Mouse (Mus musculus): ENCODE measurements around the gene B4galt5. TPM values are rescaled to one million over a fixed set of nuclear protein-coding genes. Genes with fewer than 3 reads are reported as not detected.
A peak's percentile ranks its signal among the peaks of the same experiment; 100 is the strongest.

B4galt5 gene
- polyA plus RNA-seq, 1 experiment from 2014 or later = 20.4 TPM

DNA sequence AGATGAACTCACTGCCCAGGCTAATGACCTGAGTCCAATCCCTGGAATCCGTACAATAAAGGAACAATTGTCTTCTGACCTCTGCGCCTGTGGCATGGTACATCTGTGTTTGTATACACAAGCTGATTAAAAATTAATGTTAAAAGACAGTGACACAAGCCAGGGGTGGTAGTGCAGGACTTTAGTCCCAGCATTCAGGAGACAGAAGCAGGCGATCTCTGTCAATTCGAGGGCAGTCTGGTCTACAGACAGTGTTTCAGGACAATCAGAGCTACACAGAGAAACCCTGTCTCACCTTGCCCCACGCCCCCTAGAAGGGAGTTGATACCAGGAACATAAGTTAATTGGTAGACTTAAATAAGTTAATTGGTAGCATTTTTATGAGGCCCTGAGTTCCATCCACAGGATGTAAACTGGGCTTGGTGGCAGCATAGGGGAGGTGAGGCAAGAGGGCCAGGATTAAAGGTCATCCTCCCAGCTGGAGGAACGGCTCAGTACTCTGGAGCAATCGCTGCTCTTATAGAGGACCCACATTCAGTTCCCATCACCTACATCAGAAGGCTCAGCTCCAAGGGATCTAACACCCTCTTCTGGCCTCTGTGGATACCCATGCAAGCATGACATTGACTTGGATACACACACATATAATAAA is 16.5 kb downstream of the B4galt5 start:
- H3K4me3 ChIP-seq (replicated peaks; ENCODE audit: low read depth, low read length) = no peak overlapping the region
- H3K27ac ChIP-seq (replicated peaks; ENCODE audit: low read depth, low read length) = no peak overlapping the region
- DNase-seq (no peak), ATAC-seq (ENCODE audit: low FRiP score, low TSS enrichment) (no peak)
- no peaks in the 10 kb centered on the region for H3K27me3 ChIP-seq (ENCODE audit: control insufficient read depth, insufficient read depth, low read length)
- H3K36me3 ChIP-seq (ENCODE audit: control insufficient read depth, insufficient read depth, low read length) = no peaks in the 10 kb centered on the region
- peaks cover 20% of the 10 kb centered on the region for H3K4me1 ChIP-seq (ENCODE audit: control insufficient read depth, insufficient read depth, low read length)
- 80% methylated on average over 7 of the region's 7 CpGs for WGBS
- no peak overlapping the region for H3K9ac ChIP-seq (replicated peaks; ENCODE audit: low read length)
- H3K4me2 ChIP-seq (ENCODE audit: low read length) = no peak overlapping the region
- no peaks in the 10 kb centered on the region for H3K9me3 ChIP-seq (ENCODE audit: control insufficient read depth, low read length)

DNA sequence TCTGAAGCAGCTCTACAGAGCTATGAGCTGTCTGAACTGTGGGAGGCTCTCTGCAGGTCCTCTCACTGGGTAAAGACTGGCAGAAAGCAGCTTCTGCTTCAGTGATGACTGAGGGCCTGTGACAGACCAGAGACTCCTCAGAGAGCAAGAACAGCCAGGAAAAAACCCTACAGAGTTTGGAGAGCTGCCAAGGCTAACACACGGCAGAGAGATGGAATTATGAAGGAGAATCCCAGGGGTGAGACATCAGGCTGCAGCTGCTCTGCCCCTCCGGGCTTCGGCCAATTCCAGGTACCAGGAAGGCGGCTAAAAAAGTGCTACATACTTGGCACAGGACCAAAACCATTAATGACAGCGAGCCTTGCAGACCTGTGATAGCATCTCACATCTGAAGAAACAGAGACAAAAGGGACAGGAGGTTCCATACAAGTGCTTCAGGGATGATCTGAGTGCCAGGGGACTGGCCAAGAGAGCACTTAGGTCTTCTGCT is 17.5 kb downstream of the B4galt5 start:
- H3K36me3 ChIP-seq (ENCODE audit: control insufficient read depth, insufficient read depth, low read length) = no peaks in the 10 kb centered on the region
- 41% methylated on average over 5 of the region's 5 CpGs for WGBS
- H3K9me3 ChIP-seq (ENCODE audit: control insufficient read depth, low read length) = no peaks in the 10 kb centered on the region
- no peak overlapping the region for H3K4me3 ChIP-seq (replicated peaks; ENCODE audit: low read depth, low read length)
- ATAC-seq (ENCODE audit: low FRiP score, low TSS enrichment) (no peak), DNase-seq (peak; percentile 73)
- peaks cover 14% of the 10 kb centered on the region; the same call in 1 of the 2 replicates for H3K4me1 ChIP-seq (ENCODE audit: control insufficient read depth, insufficient read depth, low read length)
- H3K9ac ChIP-seq (replicated peaks; ENCODE audit: low read length) = no peak overlapping the region
- H3K27me3 ChIP-seq (ENCODE audit: control insufficient read depth, insufficient read depth, low read length) = no peaks in the 10 kb centered on the region
- no peak overlapping the region for H3K4me2 ChIP-seq (ENCODE audit: low read length)
- H3K27ac ChIP-seq (replicated peaks; ENCODE audit: low read depth, low read length) = peak overlapping the region; percentile 33; the same call in 1 of the 2 replicates

DNA sequence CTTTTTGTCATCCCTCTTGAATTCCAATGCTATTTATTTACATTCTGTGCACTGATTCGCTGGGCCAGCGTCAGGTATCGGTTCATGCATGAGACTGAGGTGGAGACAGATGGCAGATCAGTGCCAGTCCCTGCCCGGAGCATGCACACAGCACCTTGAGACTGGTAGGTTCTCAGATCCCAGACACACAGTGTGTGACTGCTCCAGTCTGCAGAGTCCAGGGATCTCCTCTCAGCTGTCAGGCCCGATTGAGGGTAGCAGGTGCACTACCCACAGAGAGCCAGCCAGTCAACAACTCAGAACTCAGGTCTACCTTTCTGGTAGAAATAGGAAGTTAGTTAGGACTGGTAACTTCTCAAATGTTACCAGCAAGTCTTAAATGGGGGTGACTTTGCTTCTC is 18.4 kb downstream of the B4galt5 start:
- H3K27me3 ChIP-seq (ENCODE audit: control insufficient read depth, insufficient read depth, low read length) = no peaks in the 10 kb centered on the region
- H3K9ac ChIP-seq (replicated peaks; ENCODE audit: low read length) = no peak overlapping the region; the same call in 1 of the 2 replicates
- 79% methylated on average over 5 of the region's 5 CpGs for WGBS
- no peaks in the 10 kb centered on the region for H3K36me3 ChIP-seq (ENCODE audit: control insufficient read depth, insufficient read depth, low read length)
- no peaks in the 10 kb centered on the region for H3K9me3 ChIP-seq (ENCODE audit: control insufficient read depth, low read length)
- DNase-seq = no peak
- H3K4me1 ChIP-seq (ENCODE audit: control insufficient read depth, insufficient read depth, low read length) = peaks cover 14% of the 10 kb centered on the region; the same call in 1 of the 2 replicates
- H3K4me3 ChIP-seq (replicated peaks; ENCODE audit: low read depth, low read length) = no peak overlapping the region
- no peak for ATAC-seq (ENCODE audit: low FRiP score, low TSS enrichment)
- no peak overlapping the region for H3K4me2 ChIP-seq (ENCODE audit: low read length)
- H3K27ac ChIP-seq (replicated peaks; ENCODE audit: low read depth, low read length) = no peak overlapping the region

DNA sequence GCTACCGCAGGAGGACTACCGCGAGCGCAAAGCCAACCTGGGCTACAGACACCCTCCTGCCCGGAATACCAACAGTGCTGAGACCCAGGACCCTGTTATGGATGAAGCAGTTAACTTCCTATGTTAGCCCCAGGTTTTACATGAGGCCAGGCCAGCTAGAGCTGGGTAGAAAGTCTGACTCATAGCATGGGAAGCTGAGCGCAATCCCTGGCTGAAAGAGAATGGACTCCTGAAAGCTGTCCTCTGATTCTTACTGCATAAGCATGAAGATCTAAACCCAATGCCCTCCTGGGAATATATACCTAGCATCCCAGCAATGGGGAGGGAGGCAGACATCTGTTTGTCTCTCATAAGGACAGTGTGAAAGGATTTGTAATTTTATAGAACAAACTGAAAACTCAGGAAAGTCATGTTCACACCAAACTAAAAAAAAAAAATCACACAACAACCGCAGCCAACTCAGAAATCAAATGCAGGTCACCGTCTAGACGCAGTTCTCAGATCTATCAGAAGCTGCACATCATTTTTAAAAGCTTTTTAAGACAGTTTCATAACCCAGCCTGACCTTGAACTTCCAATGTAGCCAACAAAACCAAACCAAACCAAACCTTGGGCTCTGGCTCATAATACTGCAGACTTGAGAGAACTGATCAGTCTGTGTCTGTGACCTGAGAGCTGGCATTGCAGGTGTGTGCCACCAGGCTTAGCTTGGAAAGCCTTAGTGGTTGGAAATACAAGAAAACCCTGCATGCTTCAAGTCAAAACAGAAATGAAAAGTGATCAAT is 19.3 kb downstream of the B4galt5 start:
- no peak overlapping the region for H3K27ac ChIP-seq (replicated peaks; ENCODE audit: low read depth, low read length)
- no peak for ATAC-seq (ENCODE audit: low FRiP score, low TSS enrichment)

DNA sequence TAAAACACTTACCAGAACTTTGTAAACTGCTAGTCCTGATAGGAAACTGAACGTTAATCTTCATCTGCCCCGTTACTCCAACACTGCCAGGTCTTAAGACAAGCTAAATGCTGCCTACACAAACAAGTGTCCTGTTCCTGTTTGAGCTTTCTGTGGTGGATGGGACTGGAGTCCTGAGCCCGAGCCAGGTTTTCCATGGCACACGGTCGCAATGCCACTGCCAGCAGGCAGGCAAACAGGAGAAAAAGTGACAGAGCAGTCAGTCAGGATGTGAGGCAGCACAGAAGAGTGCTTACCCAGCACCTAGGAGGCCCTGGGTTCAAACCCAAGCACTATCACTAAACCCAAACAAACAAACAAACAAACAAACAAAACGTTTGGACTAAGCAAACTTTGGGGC is 20.6 kb downstream of the B4galt5 start:
- Histone ChIP-seq H3K27ac (replicated peaks; ENCODE audit: low read depth, low read length) (no peak overlapping the region), H3K4me1 (ENCODE audit: control insufficient read depth, insufficient read depth, low read length) (peaks cover 18% of the 10 kb centered on the region; the same call in 1 of the 2 replicates), H3K36me3 (ENCODE audit: control insufficient read depth, insufficient read depth, low read length) (no peaks in the 10 kb centered on the region), H3K9me3 (ENCODE audit: control insufficient read depth, low read length) (no peaks in the 10 kb centered on the region), H3K9ac (replicated peaks; ENCODE audit: low read length) (no peak overlapping the region), H3K4me2 (ENCODE audit: low read length) (no peak overlapping the region), H3K27me3 (ENCODE audit: control insufficient read depth, insufficient read depth, low read length) (no peaks in the 10 kb centered on the region), H3K4me3 (replicated peaks; ENCODE audit: low read depth, low read length) (no peak overlapping the region)
- no peak for DNase-seq
- 92% methylated on average over 6 of the region's 6 CpGs for WGBS
- no peak for ATAC-seq (ENCODE audit: low FRiP score, low TSS enrichment)

More for the DNA sequence above, 19.3 kb downstream of the B4galt5 start:
- Histone ChIP-seq H3K4me1 (ENCODE audit: control insufficient read depth, insufficient read depth, low read length) (peaks cover 14% of the 10 kb centered on the region; the same call in 1 of the 2 replicates), H3K4me2 (ENCODE audit: low read length) (no peak overlapping the region), H3K9me3 (ENCODE audit: control insufficient read depth, low read length) (no peaks in the 10 kb centered on the region), H3K9ac (replicated peaks; ENCODE audit: low read length) (no peak overlapping the region), H3K27me3 (ENCODE audit: control insufficient read depth, insufficient read depth, low read length) (no peaks in the 10 kb centered on the region), H3K4me3 (replicated peaks; ENCODE audit: low read depth, low read length) (no peak overlapping the region), H3K36me3 (ENCODE audit: control insufficient read depth, insufficient read depth, low read length) (no peaks in the 10 kb centered on the region)
- no peak for DNase-seq
- WGBS = 96% methylated on average over 9 of the region's 9 CpGs

DNA sequence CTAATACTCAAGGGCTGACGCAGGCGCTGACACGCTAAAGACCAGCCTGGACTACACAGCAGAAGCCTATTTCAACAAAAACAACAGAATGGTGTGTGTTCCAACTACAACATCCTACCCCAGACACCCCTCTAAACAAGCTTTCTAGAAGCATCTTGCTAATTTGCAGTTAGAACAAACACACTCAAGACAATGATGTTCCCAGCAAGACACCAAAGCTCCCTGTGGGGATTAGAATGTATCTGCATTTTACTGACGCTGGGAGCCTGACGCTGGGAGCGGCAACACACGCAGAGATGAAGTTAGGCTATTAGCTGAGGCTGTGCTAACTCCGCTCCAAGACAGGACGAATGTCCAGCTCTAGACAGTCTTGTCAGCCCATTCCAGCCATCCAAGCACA is 22.4 kb downstream of the B4galt5 start:
- Histone ChIP-seq H3K27me3 (ENCODE audit: control insufficient read depth, insufficient read depth, low read length) (no peaks in the 10 kb centered on the region), H3K4me1 (ENCODE audit: control insufficient read depth, insufficient read depth, low read length) (peaks cover 16% of the 10 kb centered on the region; the same call in 1 of the 2 replicates)
- WGBS = 51% methylated on average over 9 of the region's 9 CpGs

DNA sequence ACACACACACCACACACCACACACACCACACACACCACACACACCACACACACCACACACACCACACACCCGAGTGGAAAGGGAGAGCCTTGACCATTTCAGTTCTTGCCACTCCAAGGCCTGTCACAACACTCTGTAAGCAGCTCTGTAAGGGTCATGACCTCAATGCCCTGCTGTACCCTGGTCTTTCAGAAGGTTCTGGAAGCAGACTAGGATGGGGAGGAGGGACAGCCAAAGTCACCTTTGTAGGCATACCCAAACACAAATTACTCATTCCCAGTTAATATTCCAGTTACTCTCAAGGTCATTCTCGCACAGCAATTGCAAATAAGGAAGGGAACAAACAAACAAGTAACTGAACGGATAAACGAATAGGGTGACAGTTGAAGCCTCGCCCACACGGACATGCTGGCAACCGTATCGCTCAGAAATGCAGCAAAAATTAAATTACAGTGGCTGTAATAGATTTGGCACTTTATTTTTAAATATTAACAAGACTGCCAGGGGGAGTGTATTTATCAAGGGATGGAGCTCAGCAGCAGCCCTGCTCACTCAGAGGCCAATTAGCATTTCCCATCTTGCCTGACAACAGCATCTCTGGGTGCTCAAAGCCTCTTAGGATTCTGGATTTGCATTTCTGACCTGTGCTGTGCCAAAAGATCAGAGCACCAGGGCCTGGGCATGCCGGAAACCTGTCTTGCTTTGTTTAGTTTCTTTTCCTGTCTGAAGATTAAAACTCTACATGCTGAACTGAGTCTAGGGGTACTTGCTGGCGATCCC is 24.6 kb downstream of the B4galt5 start:
- no peaks in the 10 kb centered on the region for H3K27me3 ChIP-seq (ENCODE audit: control insufficient read depth, insufficient read depth, low read length)
- no peaks in the 10 kb centered on the region for H3K9me3 ChIP-seq (ENCODE audit: control insufficient read depth, low read length)
- no peak overlapping the region for H3K4me3 ChIP-seq (replicated peaks; ENCODE audit: low read depth, low read length)
- H3K4me2 ChIP-seq (ENCODE audit: low read length) = no peak overlapping the region
- peak overlapping the region; percentile 21 for H3K27ac ChIP-seq (replicated peaks; ENCODE audit: low read depth, low read length)
- peaks cover 4% of the 10 kb centered on the region; the same call in 1 of the 2 replicates for H3K4me1 ChIP-seq (ENCODE audit: control insufficient read depth, insufficient read depth, low read length)
- H3K36me3 ChIP-seq (ENCODE audit: control insufficient read depth, insufficient read depth, low read length) = no peaks in the 10 kb centered on the region
- WGBS = 56% methylated on average over 10 of the region's 10 CpGs
- no peak for ATAC-seq (ENCODE audit: low FRiP score, low TSS enrichment)
- no peak overlapping the region for H3K9ac ChIP-seq (replicated peaks; ENCODE audit: low read length)
- peak; percentile 52 for DNase-seq

More for the DNA sequence above, 22.4 kb downstream of the B4galt5 start:
- DNase-seq = no peak
- ATAC-seq (ENCODE audit: low FRiP score, low TSS enrichment) = no peak
- H3K9me3 ChIP-seq (ENCODE audit: control insufficient read depth, low read length) = no peaks in the 10 kb centered on the region
- no peak overlapping the region for H3K4me3 ChIP-seq (replicated peaks; ENCODE audit: low read depth, low read length)
- no peak overlapping the region for H3K27ac ChIP-seq (replicated peaks; ENCODE audit: low read depth, low read length)
- no peak overlapping the region for H3K9ac ChIP-seq (replicated peaks; ENCODE audit: low read length)
- no peak overlapping the region for H3K4me2 ChIP-seq (ENCODE audit: low read length)
- H3K36me3 ChIP-seq (ENCODE audit: control insufficient read depth, insufficient read depth, low read length) = no peaks in the 10 kb centered on the region

DNA sequence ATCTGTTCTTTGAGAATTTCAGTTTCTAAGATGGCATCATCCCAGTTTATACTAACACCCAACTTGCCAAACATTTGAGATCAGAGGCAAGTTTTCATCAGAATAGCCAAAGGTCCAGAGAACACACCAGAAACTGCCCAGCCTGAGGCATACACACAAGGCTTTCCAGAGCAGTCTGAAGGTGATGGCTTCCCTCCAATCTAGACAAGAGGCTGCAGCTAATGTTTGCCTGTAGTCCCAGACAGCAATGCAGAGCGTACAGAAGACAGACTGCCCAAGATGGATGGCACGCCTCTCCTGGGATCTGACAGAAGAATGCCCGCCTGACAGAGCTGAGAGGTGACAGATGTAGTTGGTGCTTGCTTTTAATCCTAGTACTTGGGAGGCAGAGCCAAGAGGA is 25.9 kb downstream of the B4galt5 start:
- H3K27me3 ChIP-seq (ENCODE audit: control insufficient read depth, insufficient read depth, low read length) = no peaks in the 10 kb centered on the region
- H3K9ac ChIP-seq (replicated peaks; ENCODE audit: low read length) = no peak overlapping the region
- no peak overlapping the region for H3K4me2 ChIP-seq (ENCODE audit: low read length)
- DNase-seq (no peak), ATAC-seq (ENCODE audit: low FRiP score, low TSS enrichment) (no peak)
- no peaks in the 10 kb centered on the region for H3K9me3 ChIP-seq (ENCODE audit: control insufficient read depth, low read length)
- H3K4me1 ChIP-seq (ENCODE audit: control insufficient read depth, insufficient read depth, low read length) = peaks cover 4% of the 10 kb centered on the region; the same call in 1 of the 2 replicates
- no peak overlapping the region for H3K4me3 ChIP-seq (replicated peaks; ENCODE audit: low read depth, low read length)
- H3K36me3 ChIP-seq (ENCODE audit: control insufficient read depth, insufficient read depth, low read length) = no peaks in the 10 kb centered on the region
- WGBS = 78% methylated on average over 3 of the region's 3 CpGs
- no peak overlapping the region for H3K27ac ChIP-seq (replicated peaks; ENCODE audit: low read depth, low read length)

Measured in midbrain, embryonic 14.5 days (tissue).